Mouse (Mus musculus): ENCODE measurements around the gene Arid5a.

Arid5a gene

GRCm38 (mm10) chr1:36325900-36326321 is 18.4 kb downstream of the Arid5a start:
- no peak for DNase-seq (ENCODE audit: low spot score in 2 of 2)

GRCm38 (mm10) chr1:36326815-36327214 is 19.3 kb downstream of the Arid5a start:
- DNase-seq (ENCODE audit: low spot score in 2 of 2): no peak

GRCm38 (mm10) chr1:36331743-36332142 is 24.2 kb downstream of the Arid5a start:
- DNase-seq (ENCODE audit: low spot score in 2 of 2): no peak

GRCm38 (mm10) chr1:36332955-36333887 is 25.7 kb downstream of the Arid5a start:
- no peak for DNase-seq (ENCODE audit: low spot score in 2 of 2)

GRCm38 (mm10) chr1:36342547-36342946 is 35.0 kb downstream of the Arid5a start:
- no peak for DNase-seq (ENCODE audit: low spot score in 2 of 2)

- DNase-seq (ENCODE audit: low spot score in 2 of 2): no peak
Measured at GRCm38 (mm10) chr1:36352351-36352750, 44.8 kb downstream of the Arid5a start.

GRCm38 (mm10) chr1:36356955-36357695 is 49.6 kb downstream of the Arid5a start:
- no peak for DNase-seq (ENCODE audit: low spot score in 2 of 2)

GRCm38 (mm10) chr1:36367698-36368097 is 60.2 kb downstream of the Arid5a start:
- DNase-seq (ENCODE audit: low spot score in 2 of 2): no peak

- DNase-seq (ENCODE audit: low spot score in 2 of 2): peak in 1 of 2 experiments; percentile 25
Measured at GRCm38 (mm10) chr1:36368112-36368968, 60.8 kb downstream of the Arid5a start.

GRCm38 (mm10) chr1:36368969-36369645 is 61.6 kb downstream of the Arid5a start, which contains the start of gene Kansl3:
Gene Kansl3 (minus strand): TSS chr1:36369181.
- peak; percentile 82 to 93 for DNase-seq (ENCODE audit: low spot score in 2 of 2)

GRCm38 (mm10) chr1:36370918-36371317 is 63.4 kb downstream of the Arid5a start:
- DNase-seq (ENCODE audit: low spot score in 2 of 2): no peak

- no peak for DNase-seq (ENCODE audit: low spot score in 2 of 2)
Measured at GRCm38 (mm10) chr1:36371934-36372845, 64.7 kb downstream of the Arid5a start, which contains the start of gene Fer1l5. Gene Fer1l5 (plus strand): TSS chr1:36372291.
